Mouse (Mus musculus) heart, postnatal 0 days (tissue): ENCODE data around the gene Nptn.

Experiments used
- CTCF ChIP-seq: IDR thresholded peaks from 2 replicates; pipeline ENCODE4 v1.5.1; 2016; ENCODE audit warnings: antibody characterized with exemption, control low read depth, low read depth
- EP300 ChIP-seq: IDR thresholded peaks from 2 replicates; pipeline ENCODE4 v1.6.1; 2016; ENCODE audit warnings: antibody characterized with exemption, low read depth

DNA sequence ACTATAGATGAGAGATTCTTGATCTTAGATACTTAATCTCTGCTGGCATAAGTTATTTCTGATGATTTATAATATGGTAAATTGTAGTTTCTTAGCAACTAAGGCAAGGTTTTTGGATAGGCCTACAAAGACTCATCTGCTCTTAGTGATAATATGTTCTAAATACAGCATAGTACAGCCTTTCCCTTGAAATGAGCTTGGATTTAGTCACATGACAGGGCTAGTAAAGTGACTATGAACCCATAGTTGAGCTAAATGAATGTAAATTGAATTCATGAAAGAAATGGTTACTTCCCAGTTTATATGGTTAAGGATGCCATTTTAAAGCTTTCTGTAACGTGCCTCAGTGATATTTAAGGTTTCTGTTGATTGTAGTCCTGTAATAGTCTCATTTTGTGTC is 2.3 kb downstream of the Nptn start:
- no peak for TF ChIP-seq CTCF
- no peak for TF ChIP-seq EP300
